Mouse (Mus musculus): ENCODE data around the gene Slc2a4. TPM values are rescaled to one million over a fixed set of nuclear protein-coding genes. Genes with fewer than 3 reads are reported as not detected.
A peak's percentile ranks its signal among the peaks of the same experiment; 100 is the strongest.
"Not testable (repeated sequence)": the region's sequence is repeated elsewhere in the genome, so short reads cannot be mapped to it uniquely, and the experiment has no call there.

Slc2a4 gene
- total RNA-seq, 2 experiments from 2014 or later, result 37.9 to 98.1 TPM

DNA sequence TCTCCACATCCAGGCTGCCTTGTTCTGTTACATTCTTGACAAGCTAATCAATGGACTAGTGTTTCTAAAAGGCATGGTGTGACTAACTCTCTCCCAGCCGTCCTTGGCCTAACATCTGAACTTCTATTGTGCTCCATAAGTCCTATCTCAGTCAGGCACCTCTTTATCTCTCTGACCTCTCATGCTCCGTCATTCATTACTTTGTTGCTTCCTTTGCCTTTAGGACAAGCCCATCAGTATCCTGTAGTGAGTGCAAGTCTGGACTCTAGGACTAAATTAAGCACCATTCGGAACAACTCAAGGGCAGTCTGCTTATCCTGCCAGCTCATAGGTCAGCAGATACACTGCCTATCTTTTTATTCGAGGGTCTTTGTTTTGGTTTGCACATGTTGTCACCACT, 28.3 kb upstream of the Slc2a4 start:
- no peak for ATAC-seq (replicated peaks; ENCODE audit: low FRiP score, poor library complexity, severe bottlenecking)

DNA sequence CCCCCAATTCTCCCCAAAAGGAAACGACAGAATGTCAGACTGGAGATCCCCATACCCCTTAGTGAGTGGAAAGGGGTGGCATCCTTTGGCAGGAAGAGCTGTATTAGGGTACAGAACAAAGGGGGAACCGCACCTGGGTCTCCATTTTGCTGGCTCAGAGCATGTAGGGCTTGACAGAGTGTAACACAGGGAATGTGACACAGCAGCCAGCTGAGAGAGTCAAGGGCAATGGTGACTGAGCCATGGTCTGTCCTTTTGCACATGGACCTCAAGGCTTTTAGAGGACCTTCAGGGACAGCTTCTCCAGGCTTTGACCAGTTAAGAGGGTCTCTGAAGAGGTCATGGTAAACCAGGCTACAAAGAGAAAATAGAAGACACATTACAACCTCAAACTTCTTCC, 26.9 kb upstream of the Slc2a4 start:
- ATAC-seq (replicated peaks; ENCODE audit: low FRiP score, poor library complexity, severe bottlenecking), result no peak

DNA sequence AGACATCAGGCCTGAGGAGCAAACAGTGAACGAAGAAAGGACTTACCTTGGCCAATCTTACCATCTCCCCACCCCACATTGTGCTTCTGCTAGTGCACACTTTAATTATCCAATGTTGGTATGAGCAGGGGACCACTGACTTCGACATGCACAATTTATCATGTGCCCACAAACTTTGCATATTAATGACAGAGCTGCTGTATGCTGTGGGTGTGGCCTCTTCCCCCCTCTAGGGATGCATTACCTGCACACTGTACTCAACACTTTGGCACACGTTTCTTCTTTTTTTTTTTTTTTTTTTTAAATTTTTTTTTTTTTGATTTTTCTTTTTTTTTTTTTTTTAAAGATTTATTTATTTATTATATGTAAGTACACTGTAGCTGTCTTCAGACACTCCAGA, 22.8 kb upstream of the Slc2a4 start:
- no peak for ATAC-seq (replicated peaks; ENCODE audit: low FRiP score, poor library complexity, severe bottlenecking)

DNA sequence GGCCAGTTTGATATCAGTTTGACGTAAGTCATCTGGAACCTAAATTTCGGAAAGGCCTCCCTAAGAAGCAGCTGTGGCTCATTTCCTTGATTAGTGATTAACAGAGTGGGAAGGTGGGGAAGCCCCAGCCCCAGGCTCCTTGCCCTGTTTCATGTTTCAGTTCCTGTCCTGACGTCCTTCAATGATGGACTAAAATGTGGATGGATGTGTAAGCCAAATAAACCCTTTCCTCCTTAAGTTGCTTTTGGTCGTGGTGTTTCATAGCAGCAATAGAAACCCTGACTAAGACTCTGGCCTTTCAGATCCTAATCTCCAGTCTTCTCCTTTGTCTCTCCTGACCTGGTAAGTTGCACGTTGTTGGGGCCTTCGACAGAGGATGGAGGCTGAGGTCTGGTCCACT, 22.2 kb upstream of the Slc2a4 start:
- no peak for ATAC-seq (replicated peaks; ENCODE audit: low FRiP score, poor library complexity, severe bottlenecking)

DNA sequence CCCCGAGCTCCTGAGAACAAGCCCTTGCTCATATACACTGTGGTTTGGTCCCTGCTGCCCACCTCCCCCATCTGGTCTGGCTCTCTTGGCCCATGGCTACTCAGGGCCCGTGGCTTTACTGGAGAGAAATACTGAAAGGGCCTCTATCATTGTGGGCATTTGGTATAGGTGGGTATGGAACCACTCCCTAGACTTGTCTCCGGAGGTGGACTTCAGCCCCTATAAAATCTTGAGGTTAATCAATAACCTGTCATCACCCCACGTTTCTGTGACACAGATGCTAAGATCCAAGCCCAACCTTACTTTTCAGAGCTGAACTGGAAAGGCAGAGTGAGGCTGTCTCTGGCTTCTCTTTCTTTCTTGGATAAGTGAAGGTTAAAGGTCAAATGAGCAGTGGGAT, 20.8 kb upstream of the Slc2a4 start:
- ATAC-seq (replicated peaks; ENCODE audit: low FRiP score, poor library complexity, severe bottlenecking), result no peak

DNA sequence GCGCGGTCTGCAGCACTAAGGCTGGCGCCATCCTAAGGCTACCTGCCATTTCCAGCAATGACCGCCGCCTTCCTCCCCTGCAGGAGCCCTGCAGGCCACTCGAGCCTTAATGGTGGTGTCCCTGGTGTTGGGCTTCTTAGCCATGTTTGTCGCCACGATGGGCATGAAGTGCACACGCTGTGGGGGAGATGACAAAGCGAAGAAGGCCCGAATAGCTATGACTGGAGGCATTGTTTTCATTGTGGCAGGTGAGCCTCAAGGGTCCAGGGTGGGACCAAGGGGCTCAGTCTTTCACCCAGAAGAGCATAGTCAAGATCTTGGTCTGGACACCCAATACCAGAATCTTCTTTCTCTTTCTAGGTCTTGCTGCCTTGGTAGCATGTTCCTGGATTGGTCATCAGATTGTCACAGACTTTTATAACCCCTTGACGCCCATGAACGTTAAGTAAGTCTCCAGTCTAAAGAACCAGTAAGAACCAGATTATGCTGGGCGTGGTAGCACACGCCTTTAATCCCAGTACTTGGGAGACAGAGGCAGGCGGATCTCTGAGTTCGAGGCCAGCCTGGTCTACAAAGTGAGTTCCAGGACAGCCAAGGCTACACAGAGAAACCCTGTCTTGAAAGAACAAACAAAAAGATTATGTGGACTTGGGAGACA, 19.0 kb upstream of the Slc2a4 start:
- no peak for ATAC-seq (replicated peaks; ENCODE audit: low FRiP score, poor library complexity, severe bottlenecking)

DNA sequence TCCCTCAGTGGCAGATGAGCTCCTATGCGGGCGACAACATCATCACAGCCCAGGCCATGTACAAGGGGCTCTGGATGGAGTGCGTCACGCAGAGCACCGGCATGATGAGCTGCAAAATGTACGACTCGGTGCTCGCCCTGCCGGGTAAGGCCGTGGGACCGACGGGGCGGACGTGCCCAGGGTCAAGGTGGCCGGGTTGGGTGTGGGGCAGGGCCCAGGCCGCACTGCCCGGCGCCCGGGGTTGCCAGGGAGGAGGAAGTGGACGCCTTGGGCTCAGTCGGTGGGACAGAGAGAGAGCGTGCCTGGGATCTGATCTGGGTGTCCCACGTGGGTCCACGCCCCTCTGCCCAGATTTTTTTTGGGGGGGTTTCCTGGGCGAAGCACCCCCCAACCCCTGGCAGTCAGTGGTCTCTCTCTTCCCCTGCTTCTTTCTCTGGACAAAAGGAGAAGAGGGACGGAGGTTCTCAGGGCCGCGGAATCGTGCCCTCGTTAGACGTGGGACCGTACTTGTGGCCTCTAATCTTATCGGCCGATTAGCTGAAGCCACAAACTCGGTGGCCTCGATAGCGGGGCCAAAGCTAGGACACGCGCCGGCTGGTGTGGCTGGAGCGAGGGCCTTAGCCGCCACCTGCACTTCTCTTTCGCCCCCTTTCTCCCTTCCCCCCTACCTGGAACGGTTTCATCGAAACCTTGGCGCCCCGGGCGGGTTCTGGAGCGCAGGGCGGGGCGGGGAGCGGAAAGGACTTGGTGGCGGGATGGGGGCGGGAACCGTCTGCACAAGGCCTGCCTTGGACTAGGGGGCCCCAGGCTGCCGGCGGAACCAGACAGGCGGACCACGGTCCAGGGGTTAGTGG, 18.2 kb upstream of the Slc2a4 start:
- ATAC-seq (replicated peaks; ENCODE audit: low FRiP score, poor library complexity, severe bottlenecking), result 0 out of 2 replicates have a peak, but pooled peaks have one; percentile 17

DNA sequence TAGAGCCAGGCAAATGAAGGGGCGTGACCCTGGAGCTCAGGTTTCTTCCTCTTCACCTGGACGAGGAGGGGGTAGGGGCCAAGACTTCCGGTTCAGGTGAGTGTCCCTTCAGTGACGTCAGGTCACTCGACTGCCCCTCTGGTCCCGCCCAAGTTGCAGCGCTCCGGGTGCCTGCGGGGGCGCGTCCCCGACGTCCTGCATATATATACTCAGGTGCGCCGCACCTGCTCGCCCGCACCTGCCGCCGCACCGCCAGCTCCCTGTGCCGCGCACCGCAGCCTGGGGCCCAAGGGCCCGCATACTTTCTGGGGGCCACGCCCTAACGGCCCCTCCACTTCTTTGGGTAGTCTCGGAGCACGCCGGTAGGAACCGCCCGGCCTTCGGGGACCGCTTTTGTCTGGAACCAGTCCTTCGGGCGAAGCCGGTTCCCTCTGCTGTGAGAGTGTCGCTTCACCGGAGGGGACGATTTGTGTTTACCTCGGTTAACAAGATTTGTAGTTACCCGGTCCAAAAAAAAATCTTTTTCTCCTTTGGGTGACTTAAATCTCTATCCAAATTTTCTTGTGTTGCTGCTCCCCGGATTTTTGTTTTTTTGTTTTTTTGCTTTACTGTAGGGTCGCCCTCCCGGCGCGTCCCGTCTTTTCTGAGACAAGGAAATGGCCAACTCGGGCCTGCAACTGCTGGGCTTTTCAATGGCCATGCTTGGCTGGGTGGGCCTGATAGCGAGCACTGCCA, 17.4 kb upstream of the Slc2a4 start:
- 0 out of 2 replicates have a peak, but pooled peaks have one; percentile 13 for ATAC-seq (replicated peaks; ENCODE audit: low FRiP score, poor library complexity, severe bottlenecking)

DNA sequence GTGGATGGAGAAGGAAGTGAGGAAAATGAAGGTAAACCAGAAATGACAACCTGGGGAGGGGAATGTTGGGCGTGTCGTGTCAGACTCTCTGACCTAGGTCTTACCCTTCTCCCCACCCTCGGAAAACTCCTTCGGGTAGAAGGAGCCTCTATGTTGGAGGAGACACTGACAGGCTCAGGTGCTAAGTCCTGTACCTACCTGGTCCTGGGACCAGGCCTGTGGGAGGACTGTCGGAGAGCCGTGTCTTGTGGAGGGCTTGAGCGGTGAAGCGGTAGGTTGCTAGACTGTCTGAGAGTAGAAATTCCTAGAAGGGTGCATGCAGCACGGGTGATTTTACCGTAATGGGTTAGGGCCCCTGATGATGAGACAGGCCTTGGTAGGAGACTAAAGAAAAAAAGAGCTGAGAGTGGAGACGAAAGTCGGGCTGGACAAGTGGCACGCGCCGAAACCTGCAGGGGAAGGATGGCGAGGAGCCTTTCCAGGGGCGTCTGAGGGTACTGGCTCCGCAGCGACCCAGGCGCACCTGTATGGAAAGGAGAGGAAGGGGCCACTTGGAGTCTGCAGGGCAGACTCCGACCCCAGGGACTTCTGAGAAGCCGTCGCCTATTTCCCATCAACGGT, 16.8 kb upstream of the Slc2a4 start, which contains the start of gene Cldn7:
Gene Cldn7 (plus strand): TSS at position 130 of the 621 bp plus-strand sequence.
- no peak for ATAC-seq (replicated peaks; ENCODE audit: low FRiP score, poor library complexity, severe bottlenecking)

DNA sequence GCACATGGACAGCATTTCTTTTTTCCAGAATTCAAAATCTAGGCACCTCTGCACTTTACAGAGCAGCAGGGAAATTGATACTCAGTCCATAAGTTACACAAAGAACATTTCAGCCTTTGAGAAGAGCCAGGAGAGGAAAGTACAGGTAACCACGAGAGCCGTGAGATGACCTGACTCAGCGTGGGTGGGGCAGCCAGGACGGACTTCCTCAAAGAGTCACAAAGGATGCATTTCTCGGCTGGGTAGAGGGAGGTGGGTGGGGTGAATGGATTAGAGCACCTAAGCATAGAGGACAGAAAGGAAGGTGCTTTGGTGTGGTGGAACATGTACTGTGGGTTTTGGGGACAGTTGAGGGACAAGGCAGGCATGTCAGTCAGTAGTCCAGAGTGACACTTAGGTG, 13.9 kb upstream of the Slc2a4 start:
- no peak for ATAC-seq (replicated peaks; ENCODE audit: low FRiP score, poor library complexity, severe bottlenecking)

DNA sequence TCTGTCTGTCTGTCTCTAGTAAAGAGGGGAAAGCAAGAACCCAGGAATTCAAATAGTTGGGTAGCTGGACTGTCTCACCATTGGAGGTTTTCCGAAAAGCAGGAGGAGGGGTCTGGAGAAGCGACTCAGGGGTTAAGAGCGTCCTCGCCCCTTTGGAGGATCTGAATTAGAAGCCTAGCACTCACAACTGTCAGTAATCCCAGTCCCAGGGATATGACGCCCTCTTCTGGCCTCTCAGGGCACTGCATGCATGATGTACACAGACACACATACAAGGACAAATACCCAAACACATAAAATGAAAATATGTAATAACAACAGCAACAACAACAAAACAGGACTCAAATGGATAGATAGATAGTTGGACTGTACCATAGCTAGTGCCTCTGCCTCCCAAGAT, 12.6 kb upstream of the Slc2a4 start:
- peak; percentile 66 for ATAC-seq (replicated peaks; ENCODE audit: low FRiP score, poor library complexity, severe bottlenecking)

DNA sequence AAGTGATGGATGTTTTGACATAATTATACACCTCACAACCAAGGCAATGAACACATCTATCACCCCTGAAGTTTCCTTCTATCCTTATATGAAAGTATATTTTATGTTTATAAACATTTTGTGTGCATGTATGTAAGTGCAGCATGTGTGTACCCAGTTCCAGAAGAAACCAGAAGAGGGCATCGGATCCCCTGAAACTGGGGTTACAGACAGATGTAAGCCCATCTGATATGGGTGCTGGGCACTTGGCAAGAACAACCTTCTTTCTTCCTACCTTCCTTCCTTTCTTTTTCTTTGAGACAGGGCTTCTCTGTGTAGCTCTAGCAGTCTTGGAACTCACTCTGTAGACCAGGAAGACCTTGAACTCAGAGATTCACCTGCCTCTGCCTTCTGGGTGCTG, 8.2 kb upstream of the Slc2a4 start:
- no peak for ATAC-seq (replicated peaks; ENCODE audit: low FRiP score, poor library complexity, severe bottlenecking)

DNA sequence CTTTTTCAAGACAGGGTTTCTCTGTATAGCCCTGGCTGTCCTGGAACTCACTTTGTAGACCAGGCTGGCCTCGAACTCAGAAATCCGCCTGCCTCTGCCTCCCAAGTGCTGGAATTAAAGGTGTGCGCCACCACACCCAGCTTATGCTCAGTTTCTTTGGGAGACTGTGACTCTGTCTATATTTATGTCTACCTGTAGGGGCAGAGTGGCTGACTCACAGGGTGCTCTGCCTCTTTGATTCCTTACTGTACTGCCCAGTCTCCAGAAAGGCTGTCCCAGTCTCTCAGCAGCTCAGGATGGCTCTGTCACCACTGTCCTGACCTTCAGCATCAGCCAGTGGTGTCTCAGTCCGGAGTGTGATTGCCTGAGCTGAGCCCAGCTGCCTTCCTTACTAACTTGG, 7.6 kb upstream of the Slc2a4 start:
- ATAC-seq (replicated peaks; ENCODE audit: low FRiP score, poor library complexity, severe bottlenecking), result not testable (repeated sequence)

DNA sequence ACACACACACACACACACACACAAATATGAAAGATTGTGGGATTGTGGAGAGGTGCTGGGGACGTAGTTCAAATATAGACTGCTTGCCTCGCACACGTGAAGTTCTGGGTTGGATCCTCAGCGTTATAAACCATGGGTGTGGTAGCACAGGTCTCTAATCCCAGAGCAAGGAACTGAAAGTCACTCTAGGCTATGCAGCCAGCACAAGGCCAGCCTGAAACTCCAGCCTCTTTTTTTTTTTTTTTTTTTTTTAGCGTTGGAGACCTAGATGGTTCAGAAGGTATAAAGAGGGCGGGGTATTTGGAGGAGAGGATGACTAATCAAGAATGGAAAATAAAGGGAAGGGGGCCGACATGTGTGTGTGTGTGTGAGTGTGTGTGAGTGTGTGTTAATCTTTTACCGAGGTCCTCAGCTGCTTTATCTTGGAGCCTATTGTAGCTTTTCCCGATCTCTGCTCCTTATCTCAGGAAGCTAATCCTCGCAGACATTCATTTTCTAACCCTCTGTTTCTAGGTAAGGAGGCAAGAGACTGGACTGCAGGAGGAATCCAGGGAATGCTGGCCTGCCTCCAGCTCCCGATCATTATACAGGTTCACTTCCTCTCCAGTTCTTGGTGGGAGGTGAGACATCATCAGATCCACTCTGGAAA, 5.4 kb upstream of the Slc2a4 start:
- ATAC-seq (replicated peaks; ENCODE audit: low FRiP score, poor library complexity, severe bottlenecking), result no peak

DNA sequence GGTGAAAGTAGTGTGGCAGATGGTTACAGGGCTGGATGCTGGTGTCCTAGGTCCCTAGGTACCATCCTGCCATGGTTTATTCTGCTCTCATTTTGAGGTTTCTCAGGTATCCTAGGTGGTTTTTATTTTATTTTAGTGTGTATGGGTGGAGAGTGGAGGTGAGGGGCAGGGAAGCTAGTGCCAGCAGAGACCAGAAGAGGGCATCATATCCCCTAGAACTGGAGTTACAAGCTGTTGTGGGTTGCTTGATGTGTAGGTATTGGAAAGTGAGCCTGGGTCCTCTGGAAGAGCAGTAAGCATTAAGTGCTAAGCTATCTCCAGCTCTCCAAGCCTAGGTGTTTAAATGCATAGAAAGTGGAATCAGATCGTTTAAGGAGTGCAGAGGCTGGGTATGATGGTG, 4.3 kb upstream of the Slc2a4 start:
- ATAC-seq (replicated peaks; ENCODE audit: low FRiP score, poor library complexity, severe bottlenecking), result no peak

DNA sequence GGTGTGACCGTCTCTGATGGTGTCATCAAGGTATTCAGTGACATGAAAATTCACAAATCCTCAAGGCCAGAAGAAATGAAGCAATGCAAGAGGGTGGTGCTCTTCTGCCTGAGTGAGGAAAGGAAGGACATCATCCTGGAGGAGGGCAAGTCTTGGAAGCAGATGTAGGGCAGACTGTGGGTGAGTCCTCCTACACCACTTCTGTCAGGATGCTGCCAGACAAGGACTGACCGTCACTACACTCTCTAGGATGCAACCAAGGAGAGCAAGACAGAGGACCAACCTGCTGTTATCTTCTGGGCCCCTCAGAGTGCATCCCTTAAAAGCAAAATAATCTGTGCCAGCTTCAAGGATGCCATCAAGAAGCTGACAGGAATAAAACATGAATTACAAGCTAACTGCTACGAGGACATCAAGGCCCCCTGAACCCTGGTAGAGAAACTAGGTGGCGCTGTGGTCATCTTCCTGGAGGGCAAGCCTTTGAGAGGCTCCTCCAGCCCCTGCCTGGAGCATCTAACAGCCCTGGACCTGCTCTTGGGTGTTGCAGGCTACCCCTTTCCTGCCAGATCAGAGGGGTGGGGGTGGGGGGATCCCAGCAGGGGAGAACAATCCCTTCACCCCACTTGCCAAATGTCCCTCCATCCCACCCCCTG, 2.9 kb upstream of the Slc2a4 start:
- no peak for ATAC-seq (replicated peaks; ENCODE audit: low FRiP score, poor library complexity, severe bottlenecking)

DNA sequence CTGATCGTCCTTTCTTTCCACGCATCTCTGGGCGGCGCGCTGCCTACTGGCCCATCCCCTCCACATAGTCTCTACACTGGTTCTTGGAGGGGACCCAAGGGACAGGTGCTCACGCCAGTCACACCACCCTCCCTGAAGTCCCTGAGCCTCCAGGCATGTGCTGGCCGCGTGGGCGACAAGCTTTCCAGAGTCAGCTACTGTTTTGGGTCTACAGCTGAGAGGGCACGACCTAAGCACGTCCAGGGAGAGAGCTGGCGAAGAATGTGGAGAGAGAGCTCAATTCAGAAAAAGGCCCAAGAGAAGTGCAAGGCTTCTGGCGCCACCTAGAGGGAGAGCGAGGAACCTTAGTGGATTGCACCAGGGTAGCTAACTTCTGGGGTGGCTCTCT, 769 bp upstream of the Slc2a4 start:
- ATAC-seq (replicated peaks; ENCODE audit: low FRiP score, poor library complexity, severe bottlenecking), result peak; percentile 58

DNA sequence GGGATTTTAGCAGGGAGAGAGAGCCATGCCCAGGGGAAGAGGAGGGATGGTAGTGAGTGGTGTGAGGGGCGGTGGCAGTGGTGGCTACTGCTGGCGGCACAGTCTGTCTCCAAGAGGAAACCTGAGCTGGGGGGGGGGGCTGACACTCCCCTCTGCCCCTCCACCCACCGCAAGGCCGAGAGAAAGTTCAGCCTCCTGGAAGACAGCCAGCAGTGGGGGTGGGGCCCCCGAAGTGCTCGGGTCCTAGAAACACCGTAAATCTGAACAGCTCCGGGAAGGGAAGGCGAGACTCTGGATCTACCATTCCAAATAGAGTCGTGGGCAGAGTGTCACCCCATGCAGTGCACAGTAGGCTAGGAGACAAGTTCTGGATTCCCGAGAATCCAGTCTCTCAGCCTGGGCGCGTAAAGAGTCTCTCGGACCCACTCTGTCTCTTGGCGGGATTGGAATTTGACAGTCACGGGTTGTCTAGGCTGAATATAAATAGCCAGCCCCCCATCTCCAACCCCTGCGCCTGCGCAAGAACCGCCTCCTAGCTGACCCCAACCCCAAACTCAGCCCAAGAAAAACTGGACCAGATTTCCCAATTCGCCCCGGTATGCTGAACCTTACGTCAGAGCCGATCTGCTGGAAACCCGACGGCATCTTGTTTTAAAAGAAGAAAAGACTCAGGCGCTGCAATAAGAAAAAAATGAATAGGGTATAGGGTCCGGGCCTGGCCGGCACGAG, 487 bp downstream of the Slc2a4 start:
- ATAC-seq (replicated peaks; ENCODE audit: low FRiP score, poor library complexity, severe bottlenecking), result peak; percentile 20

Measured in erythroblast, adult 5-6 weeks (primary cell).